Mouse (Mus musculus): ENCODE measurements at regions not wholly inside any gene's neighbourhood (a gene's known extent, or its start where the extent isn't known, plus 50 kb on each side); places are given as distances from the start of the nearest gene placed in this dataset.
A peak's percentile ranks its signal among the peaks of the same experiment; 100 is the strongest.

DNA sequence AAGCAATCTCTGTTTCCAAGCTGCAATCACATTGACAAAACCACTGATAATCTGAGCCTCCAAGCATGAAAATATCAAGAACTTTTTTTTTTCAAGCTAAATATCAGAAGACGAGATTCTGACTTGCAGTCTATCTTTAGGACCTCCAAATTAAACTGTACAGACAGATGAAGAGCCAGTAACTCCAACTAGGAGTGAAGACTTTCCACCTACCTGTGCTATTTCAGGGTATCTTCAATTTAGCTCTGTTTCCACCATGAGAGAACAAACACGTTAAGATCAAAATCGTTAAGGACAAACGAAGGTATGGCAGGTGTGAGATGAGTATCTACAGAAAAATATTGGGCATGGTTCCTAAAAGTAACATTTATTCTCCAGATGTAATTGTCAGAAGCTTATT, 82.4 kb upstream of the Pcdh9 start:
- no peak for DNase-seq (ENCODE audit: low read depth, low spot score)

DNA sequence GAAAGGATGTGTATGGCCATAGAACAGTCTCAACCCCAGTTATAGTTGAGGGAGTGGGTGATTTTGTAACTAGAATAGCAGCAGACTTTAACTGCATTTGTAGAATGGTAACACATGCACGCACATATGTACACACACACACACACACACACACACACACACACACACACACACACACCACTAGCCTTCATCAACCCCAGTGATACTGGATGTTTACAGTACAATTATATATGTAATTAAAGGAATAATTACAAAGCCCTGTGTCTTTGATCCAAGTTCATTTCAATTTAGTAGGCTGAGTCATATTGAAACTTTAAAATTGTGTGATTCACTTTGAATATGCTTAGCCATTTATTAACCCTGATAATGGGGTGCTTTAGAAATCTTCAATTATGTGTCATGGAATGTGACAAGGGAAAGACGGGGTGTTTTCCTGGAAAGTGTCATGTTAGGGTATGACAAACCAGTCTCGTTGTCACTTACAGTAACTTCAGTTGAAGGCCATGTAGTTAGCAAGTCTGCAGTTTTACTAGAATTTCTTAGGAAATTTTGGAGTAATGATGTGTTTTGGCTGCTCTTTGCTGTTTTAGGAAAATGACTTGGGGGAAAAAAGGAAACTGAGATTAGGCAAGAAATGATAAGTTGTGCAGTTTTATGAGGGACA, 81.8 kb upstream of the Pcdh9 start:
- DNase-seq (ENCODE audit: low read depth, low spot score): no peak

DNA sequence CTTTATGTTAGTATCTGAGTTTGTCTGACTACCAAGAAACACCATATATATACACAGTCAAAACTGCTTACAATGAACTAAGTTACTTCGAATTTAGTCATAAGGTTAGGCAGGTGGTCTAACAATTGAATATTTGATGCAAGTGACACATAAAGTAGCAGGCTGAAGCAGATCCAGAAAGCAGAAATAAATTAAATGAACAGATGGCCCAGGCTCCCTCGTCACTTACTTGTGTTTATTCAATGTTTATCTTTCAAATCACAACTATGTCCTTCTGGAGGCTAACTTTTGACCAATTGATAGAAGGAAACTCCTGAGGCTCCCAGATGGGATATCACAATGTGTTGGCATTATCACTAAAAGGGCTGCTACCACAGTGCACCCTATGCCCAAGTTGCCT, 76.5 kb upstream of the Pcdh9 start:
- DNase-seq (ENCODE audit: low read depth, low spot score): no peak

DNA sequence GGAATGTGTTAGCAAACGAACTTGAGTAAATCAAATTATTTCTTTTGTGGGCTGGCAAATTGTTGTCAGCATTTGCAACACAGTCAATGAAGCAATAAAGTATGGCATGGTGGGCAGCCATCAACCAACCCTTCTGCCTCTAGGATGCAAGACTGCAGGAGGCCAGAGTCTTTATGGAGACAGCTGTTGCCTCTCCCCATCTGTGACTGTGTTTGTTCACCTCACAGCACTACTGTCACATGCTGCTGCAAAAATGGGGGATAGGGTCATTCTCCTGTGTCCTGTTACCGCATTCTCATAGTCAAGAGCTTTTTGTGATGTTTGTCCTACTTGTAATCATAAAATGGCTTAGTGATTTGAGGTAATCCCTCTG, 72.2 kb upstream of the Pcdh9 start:
- DNase-seq (ENCODE audit: low read depth, low spot score): peak; percentile 3

DNA sequence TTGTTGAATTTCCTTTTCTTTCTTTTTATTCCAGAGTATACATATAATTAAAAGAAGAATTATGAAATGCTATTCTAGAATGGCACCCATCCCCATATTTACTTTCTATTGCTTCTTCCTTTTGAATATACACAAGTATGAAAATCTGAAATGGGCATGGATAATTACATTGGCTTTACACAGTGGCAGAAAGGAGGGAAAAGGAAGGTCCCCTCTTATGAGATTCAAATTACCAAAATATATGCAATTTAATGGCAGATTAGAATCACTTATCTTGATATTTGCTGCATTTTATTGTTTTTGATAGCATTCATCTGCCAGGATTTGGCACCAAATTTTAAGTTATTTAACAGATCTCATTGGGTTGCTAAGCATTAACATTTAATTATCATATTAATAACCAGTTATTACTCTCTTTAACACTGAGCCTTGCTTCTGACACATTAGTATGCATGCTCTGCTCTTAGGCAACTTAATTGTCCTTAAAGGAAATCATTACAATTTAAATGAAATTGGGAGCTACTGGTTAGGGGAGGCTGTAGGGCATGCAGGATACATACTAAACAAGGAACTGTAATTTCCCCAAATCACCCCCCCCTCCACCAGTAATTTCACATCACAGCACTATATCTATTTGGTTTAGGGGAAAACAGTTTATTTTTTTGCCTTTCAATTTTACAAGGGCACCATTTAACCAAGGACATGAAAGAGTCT, 71.6 kb upstream of the Pcdh9 start:
- no peak for DNase-seq (ENCODE audit: low read depth, low spot score)
